Mouse (Mus musculus): Measurements from ENCODE around the gene Bfsp1. TPM values are rescaled to one million over a fixed set of nuclear protein-coding genes. Genes with fewer than 3 reads are reported as not detected.

The Bfsp1 gene
- polyA plus RNA-seq, 1 experiment from 2014 or later, result 0.53 TPM

- no peaks in the 10 kb centered on the region for H3K9me3 ChIP-seq (replicated peaks; ENCODE audit: control insufficient read depth, low read length)
- H3K27me3 ChIP-seq (replicated peaks; ENCODE audit: control insufficient read depth, insufficient read depth, low read length), result no peaks in the 10 kb centered on the region
- no peaks in the 10 kb centered on the region for H3K36me3 ChIP-seq (ENCODE audit: control insufficient read depth, insufficient read depth, low read length)
- H3K4me3 ChIP-seq (ENCODE audit: low read depth, low read length), result no peak overlapping the region
- no peak overlapping the region for H3K9ac ChIP-seq (ENCODE audit: low read length)
- no peak for ATAC-seq
- H3K27ac ChIP-seq (ENCODE audit: low read depth, low read length), result no peak overlapping the region
- no peak overlapping the region for H3K4me2 ChIP-seq (ENCODE audit: low read length)
- DNase-seq (ENCODE audit: low spot score), result no peak
- H3K4me1 ChIP-seq (ENCODE audit: control insufficient read depth, insufficient read depth, low read length), result no peaks in the 10 kb centered on the region
- 80% methylated on average over 17 of the region's 17 CpGs for WGBS
These were observed 31.3 kb downstream of the Bfsp1 start for GRCm38 (mm10) chr2:143831645-143832044.

GRCm38 (mm10) chr2:143813461-143813860, 49.5 kb downstream of the Bfsp1 start:
- H3K4me3 ChIP-seq (ENCODE audit: low read depth, low read length), result no peak overlapping the region
- DNase-seq (ENCODE audit: low spot score) (no peak), ATAC-seq (no peak)
- H3K27ac ChIP-seq (ENCODE audit: low read depth, low read length), result no peak overlapping the region
- no peaks in the 10 kb centered on the region for H3K4me1 ChIP-seq (ENCODE audit: control insufficient read depth, insufficient read depth, low read length)
- H3K27me3 ChIP-seq (replicated peaks; ENCODE audit: control insufficient read depth, insufficient read depth, low read length), result no peaks in the 10 kb centered on the region
- no peak overlapping the region for H3K9ac ChIP-seq (ENCODE audit: low read length)
- H3K9me3 ChIP-seq (replicated peaks; ENCODE audit: control insufficient read depth, low read length), result no peaks in the 10 kb centered on the region
- H3K36me3 ChIP-seq (ENCODE audit: control insufficient read depth, insufficient read depth, low read length), result no peaks in the 10 kb centered on the region
- 92% methylated on average over 11 of the region's 11 CpGs for WGBS
- no peak overlapping the region for H3K4me2 ChIP-seq (ENCODE audit: low read length)

- Histone ChIP-seq H3K36me3 (ENCODE audit: control insufficient read depth, insufficient read depth, low read length) (no peaks in the 10 kb centered on the region), H3K4me1 (ENCODE audit: control insufficient read depth, insufficient read depth, low read length) (no peaks in the 10 kb centered on the region), H3K27me3 (replicated peaks; ENCODE audit: control insufficient read depth, insufficient read depth, low read length) (no peaks in the 10 kb centered on the region), H3K9me3 (replicated peaks; ENCODE audit: control insufficient read depth, low read length) (no peaks in the 10 kb centered on the region), H3K4me3 (ENCODE audit: low read depth, low read length) (no peak overlapping the region), H3K4me2 (ENCODE audit: low read length) (no peak overlapping the region), H3K27ac (ENCODE audit: low read depth, low read length) (no peak overlapping the region), H3K9ac (ENCODE audit: low read length) (no peak overlapping the region)
- ATAC-seq, result no peak
- WGBS, result 79% methylated on average over 4 of the region's 4 CpGs
- no peak for DNase-seq (ENCODE audit: low spot score)
These were observed 50.7 kb downstream of the Bfsp1 start for GRCm38 (mm10) chr2:143812262-143812661.

- H3K36me3 ChIP-seq (ENCODE audit: control insufficient read depth, insufficient read depth, low read length), result no peaks in the 10 kb centered on the region
These were observed 54.2 kb downstream of the Bfsp1 start for GRCm38 (mm10) chr2:143808789-143809188.

GRCm38 (mm10) chr2:143806924-143807664, 55.9 kb downstream of the Bfsp1 start:
- no peak for ATAC-seq

More at GRCm38 (mm10) chr2:143808789-143809188, 54.2 kb downstream of the Bfsp1 start:
- Histone ChIP-seq H3K27ac (ENCODE audit: low read depth, low read length) (no peak overlapping the region), H3K4me3 (ENCODE audit: low read depth, low read length) (no peak overlapping the region), H3K9me3 (replicated peaks; ENCODE audit: control insufficient read depth, low read length) (no peaks in the 10 kb centered on the region), H3K4me1 (ENCODE audit: control insufficient read depth, insufficient read depth, low read length) (no peaks in the 10 kb centered on the region), H3K27me3 (replicated peaks; ENCODE audit: control insufficient read depth, insufficient read depth, low read length) (no peaks in the 10 kb centered on the region), H3K9ac (ENCODE audit: low read length) (no peak overlapping the region), H3K4me2 (ENCODE audit: low read length) (no peak overlapping the region)
- ATAC-seq (no peak), DNase-seq (ENCODE audit: low spot score) (no peak)
- WGBS, result 64% methylated on average over 5 of the region's 5 CpGs

GRCm38 (mm10) chr2:143806140-143806923, 56.6 kb downstream of the Bfsp1 start:
- DNase-seq (ENCODE audit: low spot score) (no peak), ATAC-seq (no peak)
- Histone ChIP-seq H3K27ac (ENCODE audit: low read depth, low read length) (no peak overlapping the region), H3K9ac (ENCODE audit: low read length) (no peak overlapping the region), H3K27me3 (replicated peaks; ENCODE audit: control insufficient read depth, insufficient read depth, low read length) (no peaks in the 10 kb centered on the region), H3K9me3 (replicated peaks; ENCODE audit: control insufficient read depth, low read length) (no peaks in the 10 kb centered on the region), H3K4me1 (ENCODE audit: control insufficient read depth, insufficient read depth, low read length) (no peaks in the 10 kb centered on the region), H3K4me3 (ENCODE audit: low read depth, low read length) (no peak overlapping the region), H3K4me2 (ENCODE audit: low read length) (no peak overlapping the region), H3K36me3 (ENCODE audit: control insufficient read depth, insufficient read depth, low read length) (no peaks in the 10 kb centered on the region)
- 66% methylated on average over 15 of the region's 15 CpGs for WGBS

More at GRCm38 (mm10) chr2:143806924-143807664, 55.9 kb downstream of the Bfsp1 start:
- no peak for DNase-seq (ENCODE audit: low spot score)
- no peak overlapping the region for H3K4me3 ChIP-seq (ENCODE audit: low read depth, low read length)
- no peak overlapping the region for H3K9ac ChIP-seq (ENCODE audit: low read length)
- WGBS, result 77% methylated on average over 9 of the region's 9 CpGs
- no peaks in the 10 kb centered on the region for H3K9me3 ChIP-seq (replicated peaks; ENCODE audit: control insufficient read depth, low read length)
- no peaks in the 10 kb centered on the region for H3K36me3 ChIP-seq (ENCODE audit: control insufficient read depth, insufficient read depth, low read length)
- no peaks in the 10 kb centered on the region for H3K4me1 ChIP-seq (ENCODE audit: control insufficient read depth, insufficient read depth, low read length)
- H3K27ac ChIP-seq (ENCODE audit: low read depth, low read length), result no peak overlapping the region
- H3K27me3 ChIP-seq (replicated peaks; ENCODE audit: control insufficient read depth, insufficient read depth, low read length), result no peaks in the 10 kb centered on the region
- H3K4me2 ChIP-seq (ENCODE audit: low read length), result no peak overlapping the region

- H3K9ac ChIP-seq (ENCODE audit: low read length), result no peak overlapping the region
- H3K27ac ChIP-seq (ENCODE audit: low read depth, low read length), result no peak overlapping the region
- H3K4me2 ChIP-seq (ENCODE audit: low read length), result no peak overlapping the region
- H3K4me1 ChIP-seq (ENCODE audit: control insufficient read depth, insufficient read depth, low read length), result no peaks in the 10 kb centered on the region
- no peaks in the 10 kb centered on the region for H3K27me3 ChIP-seq (replicated peaks; ENCODE audit: control insufficient read depth, insufficient read depth, low read length)
- H3K4me3 ChIP-seq (ENCODE audit: low read depth, low read length), result no peak overlapping the region
- no peak for DNase-seq (ENCODE audit: low spot score)
- no peak for ATAC-seq
- H3K9me3 ChIP-seq (replicated peaks; ENCODE audit: control insufficient read depth, low read length), result no peaks in the 10 kb centered on the region
- H3K36me3 ChIP-seq (ENCODE audit: control insufficient read depth, insufficient read depth, low read length), result no peaks in the 10 kb centered on the region
- WGBS, result 90% methylated on average over 5 of the region's 5 CpGs
These were observed 61.9 kb downstream of the Bfsp1 start for GRCm38 (mm10) chr2:143801097-143801496.

- WGBS, result 71% methylated on average over 4 of the region's 4 CpGs
- Histone ChIP-seq H3K4me1 (ENCODE audit: control insufficient read depth, insufficient read depth, low read length) (no peaks in the 10 kb centered on the region), H3K27ac (ENCODE audit: low read depth, low read length) (no peak overlapping the region), H3K9ac (ENCODE audit: low read length) (no peak overlapping the region), H3K4me3 (ENCODE audit: low read depth, low read length) (no peak overlapping the region), H3K4me2 (ENCODE audit: low read length) (no peak overlapping the region), H3K9me3 (replicated peaks; ENCODE audit: control insufficient read depth, low read length) (no peaks in the 10 kb centered on the region), H3K36me3 (ENCODE audit: control insufficient read depth, insufficient read depth, low read length) (no peaks in the 10 kb centered on the region), H3K27me3 (replicated peaks; ENCODE audit: control insufficient read depth, insufficient read depth, low read length) (no peaks in the 10 kb centered on the region)
- no peak for DNase-seq (ENCODE audit: low spot score)
- no peak for ATAC-seq
These were observed 66.5 kb downstream of the Bfsp1 start for GRCm38 (mm10) chr2:143796335-143797013.
